Mouse (Mus musculus): Measurements from ENCODE around the gene Sele. TPM values are rescaled to one million over a fixed set of nuclear protein-coding genes. Genes with fewer than 3 reads are reported as not detected.
A peak's percentile ranks its signal among the peaks of the same experiment; 100 is the strongest.

The Sele gene
- polyA plus RNA-seq, 1 experiment: 0.13 TPM

GRCm38 (mm10) chr1:164078323-164078741, 30.3 kb downstream of the Sele start:
- no peak overlapping the region for H3K4me3 ChIP-seq (ENCODE audit: extremely low read depth, insufficient read depth, insufficient read length)
- H3K36me3 ChIP-seq (ENCODE audit: control insufficient read depth, insufficient read depth, low read length): peaks cover 17% of the 10 kb centered on the region
- H3K27me3 ChIP-seq (ENCODE audit: control insufficient read depth, insufficient read depth, low read length): no peaks in the 10 kb centered on the region
- H3K4me1 ChIP-seq (ENCODE audit: control insufficient read depth, insufficient read depth, insufficient read length): peaks cover 48% of the 10 kb centered on the region
- peak in 1 of 2 experiments; percentile 68 for DNase-seq (ENCODE audit: low read depth in 1 of 2, low spot score in 2 of 2)
- WGBS: 7% methylated on average over 4 of the region's 4 CpGs
- TF ChIP-seq POLR2A (IDR thresholded peaks at IDR 0.05; ENCODE audit: low read depth, low read length): no peak
- no peak for TF ChIP-seq CTCF (IDR thresholded peaks at IDR 0.05; ENCODE audit: extremely low read depth, insufficient read depth, insufficient read length, insufficient replicate concordance)
- peak overlapping the region; percentile 91 for H3K27ac ChIP-seq (ENCODE audit: insufficient read depth, low read length)

DNA sequence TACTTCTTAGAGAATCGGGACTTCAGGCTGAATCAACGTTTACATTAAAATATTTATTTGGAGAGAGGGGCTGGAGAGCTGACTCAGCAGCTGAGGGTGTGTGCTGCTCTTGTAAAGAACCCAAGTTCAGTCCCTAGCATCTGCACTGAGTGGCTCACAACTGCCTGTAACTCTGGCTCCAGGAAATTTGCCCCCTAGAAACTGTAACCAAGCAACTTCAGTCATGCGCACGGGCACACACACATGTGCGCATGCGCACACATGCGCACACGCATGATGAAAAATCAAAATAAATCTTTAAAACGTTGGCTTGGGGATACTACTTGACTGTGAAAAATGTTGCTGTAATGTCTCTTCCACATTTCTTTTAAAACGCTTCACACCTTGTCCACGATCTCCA, 31.1 kb downstream of the Sele start:
- H3K27ac ChIP-seq (ENCODE audit: insufficient read depth, low read length): peak overlapping the region; percentile 91
- DNase-seq (ENCODE audit: low read depth in 1 of 2, low spot score in 2 of 2): no peak
- peaks cover 42% of the 10 kb centered on the region for H3K4me1 ChIP-seq (ENCODE audit: control insufficient read depth, insufficient read depth, insufficient read length)
- WGBS: 68% methylated on average over 11 of the region's 11 CpGs
- H3K36me3 ChIP-seq (ENCODE audit: control insufficient read depth, insufficient read depth, low read length): peaks cover 14% of the 10 kb centered on the region
- H3K27me3 ChIP-seq (ENCODE audit: control insufficient read depth, insufficient read depth, low read length): no peaks in the 10 kb centered on the region
- no peak overlapping the region for H3K4me3 ChIP-seq (ENCODE audit: extremely low read depth, insufficient read depth, insufficient read length)
- TF ChIP-seq POLR2A (IDR thresholded peaks at IDR 0.05; ENCODE audit: low read depth, low read length) (no peak), CTCF (IDR thresholded peaks at IDR 0.05; ENCODE audit: extremely low read depth, insufficient read depth, insufficient read length, insufficient replicate concordance) (no peak)

DNA sequence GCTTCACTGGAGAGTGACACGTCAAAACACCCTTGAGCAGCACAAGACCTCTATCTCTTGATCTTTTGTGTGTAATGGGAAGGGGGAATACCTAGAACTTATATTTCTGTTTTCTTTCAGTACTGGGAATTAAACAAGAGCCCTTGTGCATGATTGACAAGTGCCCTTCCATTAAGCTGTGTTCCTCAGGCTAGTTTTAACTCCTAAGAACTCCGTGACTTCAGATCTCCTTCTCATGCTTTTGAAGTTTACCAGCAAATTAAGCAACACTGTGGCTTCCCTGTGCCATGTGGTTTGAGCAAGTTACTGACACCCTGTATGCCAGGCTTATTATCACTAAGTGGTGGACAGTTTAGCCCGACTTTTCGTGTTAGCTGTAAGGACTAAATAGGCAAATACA, 35.0 kb downstream of the Sele start:
- H3K4me1 ChIP-seq (ENCODE audit: control insufficient read depth, insufficient read depth, insufficient read length): peaks cover 39% of the 10 kb centered on the region
- 67% methylated on average over 4 of the region's 4 CpGs for WGBS

GRCm38 (mm10) chr1:164086797-164087196, 38.8 kb downstream of the Sele start:
- no peak for DNase-seq (ENCODE audit: low read depth in 1 of 2, low spot score in 2 of 2)
- Histone ChIP-seq H3K4me3 (ENCODE audit: extremely low read depth, insufficient read depth, insufficient read length) (no peak overlapping the region), H3K36me3 (ENCODE audit: control insufficient read depth, insufficient read depth, low read length) (no peaks in the 10 kb centered on the region), H3K27ac (ENCODE audit: insufficient read depth, low read length) (no peak overlapping the region), H3K27me3 (ENCODE audit: control insufficient read depth, insufficient read depth, low read length) (no peaks in the 10 kb centered on the region), H3K4me1 (ENCODE audit: control insufficient read depth, insufficient read depth, insufficient read length) (peaks cover 31% of the 10 kb centered on the region)
- 80% methylated on average over 3 of the region's 3 CpGs for WGBS
- no peak for TF ChIP-seq POLR2A (IDR thresholded peaks at IDR 0.05; ENCODE audit: low read depth, low read length)
- TF ChIP-seq CTCF (IDR thresholded peaks at IDR 0.05; ENCODE audit: extremely low read depth, insufficient read depth, insufficient read length, insufficient replicate concordance): no peak

More for the DNA sequence above, 35.0 kb downstream of the Sele start:
- TF ChIP-seq CTCF (IDR thresholded peaks at IDR 0.05; ENCODE audit: extremely low read depth, insufficient read depth, insufficient read length, insufficient replicate concordance) (no peak), POLR2A (IDR thresholded peaks at IDR 0.05; ENCODE audit: low read depth, low read length) (no peak)
- Histone ChIP-seq H3K4me3 (ENCODE audit: extremely low read depth, insufficient read depth, insufficient read length) (no peak overlapping the region), H3K27me3 (ENCODE audit: control insufficient read depth, insufficient read depth, low read length) (no peaks in the 10 kb centered on the region), H3K27ac (ENCODE audit: insufficient read depth, low read length) (peak overlapping the region; percentile 73), H3K36me3 (ENCODE audit: control insufficient read depth, insufficient read depth, low read length) (peaks cover 11% of the 10 kb centered on the region)
- no peak for DNase-seq (ENCODE audit: low read depth in 1 of 2, low spot score in 2 of 2)

DNA sequence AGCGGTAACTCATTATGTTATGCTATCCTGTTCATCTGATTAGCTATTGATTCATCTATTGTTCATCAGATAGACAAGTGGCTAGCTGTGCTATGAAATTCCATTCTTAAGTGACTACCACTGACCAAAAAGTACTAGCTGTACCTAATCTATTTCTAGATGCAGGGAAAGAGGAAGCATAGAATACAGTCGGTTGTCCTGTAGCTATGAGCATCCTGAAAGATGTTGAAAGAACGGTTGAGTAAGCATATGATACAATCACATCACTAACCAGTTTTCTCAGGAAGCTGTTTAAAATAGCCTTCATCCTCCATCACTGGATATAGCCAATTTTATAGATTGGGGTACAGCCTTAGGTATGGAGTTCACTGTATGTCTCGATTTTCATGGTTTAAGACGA, 39.8 kb downstream of the Sele start:
- no peak for DNase-seq (ENCODE audit: low read depth in 1 of 2, low spot score in 2 of 2)
- TF ChIP-seq POLR2A (IDR thresholded peaks at IDR 0.05; ENCODE audit: low read depth, low read length): no peak
- no peak for TF ChIP-seq CTCF (IDR thresholded peaks at IDR 0.05; ENCODE audit: extremely low read depth, insufficient read depth, insufficient read length, insufficient replicate concordance)
- Histone ChIP-seq H3K27me3 (ENCODE audit: control insufficient read depth, insufficient read depth, low read length) (no peaks in the 10 kb centered on the region), H3K4me1 (ENCODE audit: control insufficient read depth, insufficient read depth, insufficient read length) (peaks cover 22% of the 10 kb centered on the region), H3K27ac (ENCODE audit: insufficient read depth, low read length) (no peak overlapping the region), H3K36me3 (ENCODE audit: control insufficient read depth, insufficient read depth, low read length) (no peaks in the 10 kb centered on the region), H3K4me3 (ENCODE audit: extremely low read depth, insufficient read depth, insufficient read length) (no peak overlapping the region)
- 59% methylated on average over 5 of the region's 5 CpGs for WGBS

- no peaks in the 10 kb centered on the region for H3K36me3 ChIP-seq (ENCODE audit: control insufficient read depth, insufficient read depth, low read length)
- H3K27me3 ChIP-seq (ENCODE audit: control insufficient read depth, insufficient read depth, low read length): no peaks in the 10 kb centered on the region
- TF ChIP-seq POLR2A (IDR thresholded peaks at IDR 0.05; ENCODE audit: low read depth, low read length) (no peak), CTCF (IDR thresholded peaks at IDR 0.05; ENCODE audit: extremely low read depth, insufficient read depth, insufficient read length, insufficient replicate concordance) (no peak)
- H3K27ac ChIP-seq (ENCODE audit: insufficient read depth, low read length): no peak overlapping the region
- H3K4me1 ChIP-seq (ENCODE audit: control insufficient read depth, insufficient read depth, insufficient read length): no peaks in the 10 kb centered on the region
- WGBS: 84% methylated on average over 6 of the region's 6 CpGs
- no peak overlapping the region for H3K4me3 ChIP-seq (ENCODE audit: extremely low read depth, insufficient read depth, insufficient read length)
- no peak for DNase-seq (ENCODE audit: low read depth in 1 of 2, low spot score in 2 of 2)
These were observed 48.7 kb downstream of the Sele start for GRCm38 (mm10) chr1:164096780-164097179.

GRCm38 (mm10) chr1:164097911-164098310, 49.9 kb downstream of the Sele start:
- no peak for TF ChIP-seq POLR2A (IDR thresholded peaks at IDR 0.05; ENCODE audit: low read depth, low read length)
- TF ChIP-seq CTCF (IDR thresholded peaks at IDR 0.05; ENCODE audit: extremely low read depth, insufficient read depth, insufficient read length, insufficient replicate concordance): no peak
- Histone ChIP-seq H3K4me1 (ENCODE audit: control insufficient read depth, insufficient read depth, insufficient read length) (no peaks in the 10 kb centered on the region), H3K27me3 (ENCODE audit: control insufficient read depth, insufficient read depth, low read length) (no peaks in the 10 kb centered on the region), H3K36me3 (ENCODE audit: control insufficient read depth, insufficient read depth, low read length) (no peaks in the 10 kb centered on the region), H3K27ac (ENCODE audit: insufficient read depth, low read length) (no peak overlapping the region), H3K4me3 (ENCODE audit: extremely low read depth, insufficient read depth, insufficient read length) (no peak overlapping the region)
- 78% methylated on average over 2 of the region's 2 CpGs for WGBS
- DNase-seq (ENCODE audit: low read depth in 1 of 2, low spot score in 2 of 2): no peak

Data from spleen, adult 2 months (tissue).